Mouse (Mus musculus) liver, embryonic 11.5 days (tissue): ENCODE data around the gene Atg2a. TPM values are rescaled to one million over a fixed set of nuclear protein-coding genes. Genes with fewer than 3 reads are reported as not detected.
"Not testable (repeated sequence)": the region's sequence is repeated elsewhere in the genome, so short reads cannot be mapped to it uniquely, and the experiment has no call there.

Experiments
- ATAC-seq: fragments of 200-750 bp; cut with Nextera tagmentation; replicated peaks from 2 replicates; pipeline ENCODE4 v1.8.0; 2017; ENCODE audit warnings: moderate number of reproducible peaks, mild to moderate bottlenecking, moderate TSS enrichment, moderate library complexity; ENCODE audit not compliant: low FRiP score
- DNase-seq: peaks from one replicate; pipeline ENCODE4 v3.0.0-alpha.2; 2017; ENCODE audit warnings: low spot score
- H3K27ac ChIP-seq: fragments of 300-500 bp; sonication (generic); 2 replicates; pipeline ENCODE4 v1.5.1; 2014; ENCODE audit warnings: mild to moderate bottlenecking, low read depth, low read length, control low read depth
- H3K27me3 ChIP-seq: fragments of 300-500 bp; sonication (generic); replicated peaks from 2 replicates; pipeline ENCODE4 v1.6.1; 2014; ENCODE audit warnings: low read length, mixed read lengths; ENCODE audit not compliant: control insufficient read depth, insufficient read depth
- H3K36me3 ChIP-seq: fragments of 300-500 bp; sonication (generic); 2 replicates; pipeline ENCODE4 v1.6.1; 2014; ENCODE audit warnings: mild to moderate bottlenecking, low read length, moderate library complexity, mixed read lengths; ENCODE audit not compliant: control insufficient read depth, insufficient read depth
- H3K4me1 ChIP-seq: fragments of 300-500 bp; sonication (generic); replicated peaks from 2 replicates; pipeline ENCODE4 v1.6.1; 2014; ENCODE audit warnings: low read length, mixed read lengths; ENCODE audit not compliant: control insufficient read depth, insufficient read depth
- H3K4me2 ChIP-seq: fragments of 300-500 bp; sonication (generic); 2 replicates; pipeline ENCODE4 v1.6.1; 2014; ENCODE audit warnings: mild to moderate bottlenecking, control low read depth, moderate library complexity
- H3K4me3 ChIP-seq: fragments of 300-500 bp; sonication (generic); 2 replicates; pipeline ENCODE4 v1.5.1; 2014; ENCODE audit warnings: low read depth, low read length, control low read depth
- H3K9ac ChIP-seq: fragments of 300-500 bp; sonication (generic); 2 replicates; pipeline ENCODE4 v1.6.1; 2014; ENCODE audit warnings: low read depth, low read length, control low read depth
- H3K9me3 ChIP-seq: fragments of 300-500 bp; sonication (generic); 2 replicates; pipeline ENCODE4 v1.6.1; 2016; ENCODE audit warnings: low read length, inconsistent platforms, mixed read lengths; ENCODE audit not compliant: control insufficient read depth
- WGBS: fragments of 180-500 bp; shearing (Covaris S2); extraction: QIAGEN DNeasy Blood & Tissue Kit; methylation state at CpG from one replicate; pipeline ENCODE4 v1.1.7; 2014; 5-methylcytosine and 5-hydroxymethylcytosine counted together
- microRNA counts: library from miRNA; unstranded; fragments of <30 nt; microRNA quantifications from one replicate; lab custom pipeline; 2015
- microRNA-seq: library from miRNA; unstranded; fragments of <30 nt; microRNA quantifications from one replicate; pipeline ENCODE4, GENCODE M21; 2017; ENCODE audit warnings: borderline number of aligned reads
- polyA plus RNA-seq: library from polyadenylated mRNA; unstranded; fragments of >200 nt; fragmentation: Nextera tagmentation; extraction: Ambion mirVana; gene quantifications from 2 replicates; pipeline ENCODE4 v1.2.1, GENCODE M21; 2014

Atg2a gene
- polyA plus RNA-seq, 1 experiment from 2014 or later: 10.4 TPM

GRCm38 (mm10) chr19:6310181-6310580 lies 68.7 kb downstream of the Atg2a start:
- WGBS: 88% methylated on average over 5 of the region's 5 CpGs
- H3K9me3 ChIP-seq: no peaks in the 10 kb centered on the region
- ATAC-seq (no peak), DNase-seq (no peak)
- H3K4me2 ChIP-seq: no peak overlapping the region
- H3K36me3 ChIP-seq: 0 out of 2 replicates have a peak, but pooled peaks cover 3% of the 10 kb centered on the region
- no peak overlapping the region for H3K9ac ChIP-seq
- no peaks in the 10 kb centered on the region for H3K27me3 ChIP-seq
- H3K27ac ChIP-seq: no peak overlapping the region
- H3K4me1 ChIP-seq: peaks cover 18% of the 10 kb centered on the region
- no peak overlapping the region for H3K4me3 ChIP-seq

DNA sequence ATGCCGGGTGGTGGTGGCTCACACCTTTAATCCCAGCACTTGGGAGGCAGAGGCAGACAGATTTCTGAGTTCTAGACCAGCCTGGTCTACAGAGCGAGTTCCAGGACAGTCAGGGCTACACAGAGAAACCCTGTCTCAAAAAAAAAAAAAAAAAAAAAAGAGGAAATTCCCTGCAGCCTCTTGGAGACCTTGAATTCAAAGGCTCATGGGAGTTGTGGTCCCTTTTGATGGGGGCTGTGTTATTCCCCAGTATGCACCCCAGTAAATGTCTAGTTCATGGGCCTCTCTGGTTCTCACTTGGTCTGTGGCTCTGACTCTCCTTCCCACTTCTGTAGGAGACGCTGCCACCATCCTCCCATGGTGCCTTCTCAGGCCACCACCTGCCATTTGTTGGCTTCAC lies 70.3 kb downstream of the Atg2a start:
- not testable (repeated sequence) for H3K9ac ChIP-seq, H3K27me3 ChIP-seq, H3K27ac ChIP-seq, H3K4me3 ChIP-seq, H3K36me3 ChIP-seq, DNase-seq, H3K9me3 ChIP-seq, H3K4me2 ChIP-seq, ATAC-seq
- peaks cover 17% of the 10 kb centered on the region for H3K4me1 ChIP-seq
- 83% methylated on average over 3 of the region's 3 CpGs for WGBS

MicroRNAs encoded within 50 kb of the gene (microRNA counts, 519-probe panel; counts per million panel counts)
- microRNA mmu-miR-192 (lab: Ali Mortazavi, UCI): 5,357 counts per million, percentile 48 among the panel's probes with 10 or more counts

Small RNA genes within 50 kb of the gene (microRNA-seq; reads per million reads assigned to microRNA genes)
- gene Mir192 (1,092 reads per million, percentile 73 among the genes with 10 or more reads in this experiment), gene Mir194-2 (1,676 reads per million, percentile 78 among the genes with 10 or more reads in this experiment)

Other genes with a start within 250 kb of the Atg2a start
- 25.2 and 25.8 TPM in 2 replicates for gene Capn1, start 225.8 kb upstream of the Atg2a start, polyA plus RNA-seq
- 30.7 and 33.7 TPM in 2 replicates for gene Syvn1, start 195.1 kb upstream of the Atg2a start, polyA plus RNA-seq
- gene Mrpl49, start 183.9 kb upstream of the Atg2a start, polyA plus RNA-seq: 84.5 and 93.9 TPM in 2 replicates
- 1,022 and 1,135 TPM in 2 replicates for gene Fau, start 183.8 kb upstream of the Atg2a start, polyA plus RNA-seq
- gene Znhit2, start 180.5 kb upstream of the Atg2a start, polyA plus RNA-seq: 38.7 and 42.3 TPM in 2 replicates
- 28.6 and 30.8 TPM in 2 replicates for gene Tm7sf2, start 173.3 kb upstream of the Atg2a start, polyA plus RNA-seq
- gene Vps51, start 164.4 kb upstream of the Atg2a start, polyA plus RNA-seq: 54.8 and 57.1 TPM in 2 replicates
- gene Tmem262, start 161.6 kb upstream of the Atg2a start, polyA plus RNA-seq: not detected in 2 replicates
- 0.75 and 2.2 TPM in 2 replicates for gene Gm28374, start 159.4 kb upstream of the Atg2a start, polyA plus RNA-seq
- gene Zfpl1, start 156.7 kb upstream of the Atg2a start, polyA plus RNA-seq: 50.4 and 52.3 TPM in 2 replicates
- 50.8 and 55.3 TPM in 2 replicates for gene Cdca5, start 156.7 kb upstream of the Atg2a start, polyA plus RNA-seq
- gene AC131692.1, start 147.2 kb upstream of the Atg2a start, polyA plus RNA-seq: 0.43 and 0.51 TPM in 2 replicates
- gene Naaladl1, start 135.9 kb upstream of the Atg2a start, polyA plus RNA-seq: 2.0 and 2.4 TPM in 2 replicates
- 56.1 and 60.8 TPM in 2 replicates for gene Sac3d1, start 123.0 kb upstream of the Atg2a start, polyA plus RNA-seq
- 34.6 and 35.1 TPM in 2 replicates for gene Snx15, start 113.4 kb upstream of the Atg2a start, polyA plus RNA-seq
- 0.15 TPM in 1 of 2 replicates, not detected in the other for gene Batf2, start 100.7 kb upstream of the Atg2a start, polyA plus RNA-seq
- gene Arl2, start 100.1 kb upstream of the Atg2a start, polyA plus RNA-seq: 70.6 and 73.4 TPM in 2 replicates
- gene Majin, start 57.3 kb upstream of the Atg2a start, polyA plus RNA-seq: not detected in 2 replicates
- 0.70 TPM in 1 of 2 replicates, not detected in the other for gene Gpha2, start 15.3 kb upstream of the Atg2a start, polyA plus RNA-seq
- 10.5 and 12.0 TPM in 2 replicates for gene Ppp2r5b, start 5.8 kb upstream of the Atg2a start, polyA plus RNA-seq
- gene Ehd1, start 35.1 kb downstream of the Atg2a start, polyA plus RNA-seq: 96.5 and 105 TPM in 2 replicates
- gene Cdc42bpg, start 64.8 kb downstream of the Atg2a start, polyA plus RNA-seq: 0.26 and 1.2 TPM in 2 replicates
- 53.8 and 59.7 TPM in 2 replicates for gene Men1, start 93.3 kb downstream of the Atg2a start, polyA plus RNA-seq
- gene Map4k2, start 99.5 kb downstream of the Atg2a start, polyA plus RNA-seq: 12.9 and 14.2 TPM in 2 replicates
- gene Sf1, start 122.0 kb downstream of the Atg2a start, polyA plus RNA-seq: 194 and 203 TPM in 2 replicates
- gene Pygm, start 142.7 kb downstream of the Atg2a start, polyA plus RNA-seq: 1.4 and 4.3 TPM in 2 replicates
- gene Rasgrp2, start 157.7 kb downstream of the Atg2a start, polyA plus RNA-seq: 97.6 and 105 TPM in 2 replicates
- 1.1 and 1.6 TPM in 2 replicates for gene Nrxn2, start 177.1 kb downstream of the Atg2a start, polyA plus RNA-seq